Mouse (Mus musculus) neural tube, embryonic 13.5 days (tissue): ENCODE measurements at regions not wholly inside any gene's neighbourhood (a gene's known extent, or its start where the extent isn't known, plus 50 kb on each side); places are given as distances from the start of the nearest gene placed in this dataset.

Experiments used
- ATAC-seq: fragments of 200-750 bp; cut with Nextera tagmentation; 2 replicates; pipeline ENCODE4 v1.8.0; 2017; ENCODE audit warnings: low read depth, mild to moderate bottlenecking, moderate TSS enrichment, moderate library complexity
- H3K27ac ChIP-seq: fragments of 300-500 bp; sonication (generic); replicated peaks from 2 replicates; pipeline ENCODE4 v1.5.1; 2015; ENCODE audit warnings: moderate library complexity, mild to moderate bottlenecking, inconsistent platforms
- H3K27me3 ChIP-seq: fragments of 300-500 bp; sonication (generic); 2 replicates; pipeline ENCODE4 v1.6.1; 2015; ENCODE audit warnings: mild to moderate bottlenecking, inconsistent platforms
- H3K36me3 ChIP-seq: fragments of 300-500 bp; sonication (generic); 2 replicates; pipeline ENCODE4 v1.6.1; 2015; ENCODE audit warnings: mild to moderate bottlenecking, inconsistent platforms
- H3K4me1 ChIP-seq: fragments of 300-500 bp; sonication (generic); replicated peaks from 2 replicates; pipeline ENCODE4 v1.6.1; 2015; ENCODE audit warnings: inconsistent platforms
- H3K4me2 ChIP-seq: fragments of 300-500 bp; sonication (generic); 2 replicates; pipeline ENCODE4 v1.6.1; 2015; ENCODE audit warnings: inconsistent platforms, mild to moderate bottlenecking, moderate library complexity
- H3K4me3 ChIP-seq: fragments of 300-500 bp; sonication (generic); 2 replicates; pipeline ENCODE4 v1.5.1; 2015; ENCODE audit warnings: mild to moderate bottlenecking, inconsistent platforms
- H3K9ac ChIP-seq: fragments of 300-500 bp; sonication (generic); 2 replicates; pipeline ENCODE4 v1.6.1; 2015; ENCODE audit warnings: moderate library complexity, mild to moderate bottlenecking, inconsistent platforms
- H3K9me3 ChIP-seq: fragments of 300-500 bp; sonication (generic); 2 replicates; pipeline ENCODE4 v1.6.1; 2016; ENCODE audit warnings: inconsistent platforms
- WGBS: fragments of 180-500 bp; shearing (Covaris S2); methylation state at CpG from one replicate; pipeline ENCODE4 v1.1.7; 2015; 5-methylcytosine and 5-hydroxymethylcytosine counted together

GRCm38 (mm10) chr2:47878002-47878401, 935.9 kb upstream of the Acvr2a start:
- Histone ChIP-seq H3K4me3 (no peak overlapping the region), H3K9ac (no peak overlapping the region), H3K27me3 (no peaks in the 10 kb centered on the region), H3K4me2 (no peak overlapping the region), H3K36me3 (no peaks in the 10 kb centered on the region), H3K27ac (no peak overlapping the region), H3K9me3 (no peaks in the 10 kb centered on the region), H3K4me1 (no peaks in the 10 kb centered on the region)
- ATAC-seq: no peak
- WGBS: 76% methylated on average over 2 of the region's 2 CpGs

GRCm38 (mm10) chr2:47879071-47879470, 934.8 kb upstream of the Acvr2a start:
- H3K27me3 ChIP-seq: no peaks in the 10 kb centered on the region
- no peak overlapping the region for H3K9ac ChIP-seq
- H3K27ac ChIP-seq: no peak overlapping the region
- H3K4me1 ChIP-seq: no peaks in the 10 kb centered on the region
- WGBS: 93% methylated on average over 2 of the region's 2 CpGs
- no peaks in the 10 kb centered on the region for H3K36me3 ChIP-seq
- H3K4me3 ChIP-seq: no peak overlapping the region
- no peaks in the 10 kb centered on the region for H3K9me3 ChIP-seq
- H3K4me2 ChIP-seq: no peak overlapping the region
- no peak for ATAC-seq

GRCm38 (mm10) chr2:47879796-47880195, 934.1 kb upstream of the Acvr2a start:
- no peaks in the 10 kb centered on the region for H3K4me1 ChIP-seq
- H3K27ac ChIP-seq: no peak overlapping the region
- no peaks in the 10 kb centered on the region for H3K27me3 ChIP-seq
- H3K9ac ChIP-seq: no peak overlapping the region
- no peaks in the 10 kb centered on the region for H3K36me3 ChIP-seq
- WGBS: 88% methylated on average over 1 of the region's 1 CpGs
- ATAC-seq: no peak
- no peaks in the 10 kb centered on the region for H3K9me3 ChIP-seq
- no peak overlapping the region for H3K4me2 ChIP-seq
- no peak overlapping the region for H3K4me3 ChIP-seq

GRCm38 (mm10) chr2:47888166-47888565, 925.7 kb upstream of the Acvr2a start:
- WGBS: 36% methylated on average over 1 of the region's 1 CpGs
- H3K9me3 ChIP-seq: no peaks in the 10 kb centered on the region
- H3K9ac ChIP-seq: no peak overlapping the region
- ATAC-seq: no peak
- H3K4me2 ChIP-seq: no peak overlapping the region
- H3K4me3 ChIP-seq: no peak overlapping the region
- H3K27me3 ChIP-seq: no peaks in the 10 kb centered on the region
- no peak overlapping the region for H3K27ac ChIP-seq
- no peaks in the 10 kb centered on the region for H3K36me3 ChIP-seq
- no peaks in the 10 kb centered on the region for H3K4me1 ChIP-seq

GRCm38 (mm10) chr2:47891366-47891765, 922.5 kb upstream of the Acvr2a start:
- no peak overlapping the region for H3K4me2 ChIP-seq
- H3K9me3 ChIP-seq: no peaks in the 10 kb centered on the region
- 28% methylated on average over 1 of the region's 1 CpGs for WGBS
- no peak overlapping the region for H3K9ac ChIP-seq
- H3K36me3 ChIP-seq: no peaks in the 10 kb centered on the region
- no peaks in the 10 kb centered on the region for H3K4me1 ChIP-seq
- ATAC-seq: no peak
- H3K27ac ChIP-seq: no peak overlapping the region
- H3K4me3 ChIP-seq: no peak overlapping the region
- no peaks in the 10 kb centered on the region for H3K27me3 ChIP-seq

- Histone ChIP-seq H3K36me3 (no peaks in the 10 kb centered on the region), H3K27me3 (no peaks in the 10 kb centered on the region), H3K4me1 (no peaks in the 10 kb centered on the region), H3K27ac (no peak overlapping the region), H3K9ac (no peak overlapping the region), H3K4me3 (no peak overlapping the region), H3K4me2 (no peak overlapping the region), H3K9me3 (no peaks in the 10 kb centered on the region)
- 92% methylated on average over 2 of the region's 2 CpGs for WGBS
- no peak for ATAC-seq
Measured at GRCm38 (mm10) chr2:47892879-47893278, 921.0 kb upstream of the Acvr2a start.

- H3K4me1 ChIP-seq: no peaks in the 10 kb centered on the region
- H3K4me3 ChIP-seq: no peak overlapping the region
- no peaks in the 10 kb centered on the region for H3K9me3 ChIP-seq
- H3K27me3 ChIP-seq: no peaks in the 10 kb centered on the region
- no peak overlapping the region for H3K9ac ChIP-seq
- no peak overlapping the region for H3K4me2 ChIP-seq
- ATAC-seq: no peak
- no peaks in the 10 kb centered on the region for H3K36me3 ChIP-seq
- no peak overlapping the region for H3K27ac ChIP-seq
Measured at GRCm38 (mm10) chr2:47894806-47895205, 919.1 kb upstream of the Acvr2a start.

- no peak overlapping the region for H3K9ac ChIP-seq
- WGBS: 76% methylated on average over 1 of the region's 1 CpGs
- ATAC-seq: no peak
Measured at GRCm38 (mm10) chr2:47914270-47914669, 899.6 kb upstream of the Acvr2a start.

GRCm38 (mm10) chr2:47914986-47915485, 898.9 kb upstream of the Acvr2a start:
- H3K4me1 ChIP-seq: no peaks in the 10 kb centered on the region
- no peak overlapping the region for H3K27ac ChIP-seq
- H3K4me2 ChIP-seq: no peak overlapping the region
- no peaks in the 10 kb centered on the region for H3K36me3 ChIP-seq
- no peak overlapping the region for H3K4me3 ChIP-seq
- WGBS: 83% methylated on average over 4 of the region's 4 CpGs
- no peak for ATAC-seq
- H3K9ac ChIP-seq: no peak overlapping the region
- H3K9me3 ChIP-seq: no peaks in the 10 kb centered on the region
- H3K27me3 ChIP-seq: no peaks in the 10 kb centered on the region

More at GRCm38 (mm10) chr2:47914270-47914669, 899.6 kb upstream of the Acvr2a start:
- no peaks in the 10 kb centered on the region for H3K9me3 ChIP-seq
- H3K27ac ChIP-seq: no peak overlapping the region
- H3K4me1 ChIP-seq: no peaks in the 10 kb centered on the region
- H3K4me3 ChIP-seq: no peak overlapping the region
- H3K36me3 ChIP-seq: no peaks in the 10 kb centered on the region
- no peak overlapping the region for H3K4me2 ChIP-seq
- H3K27me3 ChIP-seq: no peaks in the 10 kb centered on the region

GRCm38 (mm10) chr2:47922965-47923364, 890.9 kb upstream of the Acvr2a start:
- no peak overlapping the region for H3K4me3 ChIP-seq
- no peak overlapping the region for H3K9ac ChIP-seq
- no peaks in the 10 kb centered on the region; the same call in 1 of the 2 replicates for H3K9me3 ChIP-seq
- no peak for ATAC-seq
- no peak overlapping the region for H3K4me2 ChIP-seq
- H3K4me1 ChIP-seq: no peaks in the 10 kb centered on the region
- no peaks in the 10 kb centered on the region for H3K27me3 ChIP-seq
- H3K36me3 ChIP-seq: no peaks in the 10 kb centered on the region
- H3K27ac ChIP-seq: no peak overlapping the region

- no peaks in the 10 kb centered on the region for H3K36me3 ChIP-seq
- no peaks in the 10 kb centered on the region for H3K4me1 ChIP-seq
- no peak overlapping the region for H3K4me3 ChIP-seq
- H3K27ac ChIP-seq: no peak overlapping the region
- no peaks in the 10 kb centered on the region for H3K27me3 ChIP-seq
- H3K9me3 ChIP-seq: no peaks in the 10 kb centered on the region
- H3K9ac ChIP-seq: no peak overlapping the region
- no peak for ATAC-seq
- H3K4me2 ChIP-seq: no peak overlapping the region
Measured at GRCm38 (mm10) chr2:47926620-47927019, 887.3 kb upstream of the Acvr2a start.

GRCm38 (mm10) chr2:47945061-47945460, 868.8 kb upstream of the Acvr2a start:
- H3K9me3 ChIP-seq: no peaks in the 10 kb centered on the region
- no peak for ATAC-seq
- H3K27me3 ChIP-seq: no peaks in the 10 kb centered on the region
- H3K27ac ChIP-seq: no peak overlapping the region
- H3K4me3 ChIP-seq: no peak overlapping the region
- no peaks in the 10 kb centered on the region for H3K36me3 ChIP-seq
- H3K4me1 ChIP-seq: no peaks in the 10 kb centered on the region
- no peak overlapping the region for H3K4me2 ChIP-seq
- H3K9ac ChIP-seq: no peak overlapping the region

GRCm38 (mm10) chr2:47991132-47991531, 822.8 kb upstream of the Acvr2a start:
- 88% methylated on average over 1 of the region's 1 CpGs for WGBS
- no peak for ATAC-seq
- no peak overlapping the region for H3K4me2 ChIP-seq
- H3K9ac ChIP-seq: no peak overlapping the region
- H3K4me3 ChIP-seq: no peak overlapping the region
- no peak overlapping the region for H3K27ac ChIP-seq
- no peaks in the 10 kb centered on the region for H3K9me3 ChIP-seq
- H3K36me3 ChIP-seq: no peaks in the 10 kb centered on the region
- no peaks in the 10 kb centered on the region for H3K4me1 ChIP-seq
- H3K27me3 ChIP-seq: no peaks in the 10 kb centered on the region
